Mouse (Mus musculus): ENCODE data around the gene Wwp2.

Gene Wwp2

GRCm38 (mm10) chr8:107510204-107510603 is 74.0 kb downstream of the Wwp2 start:
- no peak for DNase-seq (ENCODE audit: low read depth, low spot score)

- no peak for DNase-seq (ENCODE audit: low read depth, low spot score)
Measured at GRCm38 (mm10) chr8:107510766-107511165, 74.6 kb downstream of the Wwp2 start.

GRCm38 (mm10) chr8:107513249-107513648 is 77.1 kb downstream of the Wwp2 start:
- DNase-seq (ENCODE audit: low read depth, low spot score) = no peak

DNA sequence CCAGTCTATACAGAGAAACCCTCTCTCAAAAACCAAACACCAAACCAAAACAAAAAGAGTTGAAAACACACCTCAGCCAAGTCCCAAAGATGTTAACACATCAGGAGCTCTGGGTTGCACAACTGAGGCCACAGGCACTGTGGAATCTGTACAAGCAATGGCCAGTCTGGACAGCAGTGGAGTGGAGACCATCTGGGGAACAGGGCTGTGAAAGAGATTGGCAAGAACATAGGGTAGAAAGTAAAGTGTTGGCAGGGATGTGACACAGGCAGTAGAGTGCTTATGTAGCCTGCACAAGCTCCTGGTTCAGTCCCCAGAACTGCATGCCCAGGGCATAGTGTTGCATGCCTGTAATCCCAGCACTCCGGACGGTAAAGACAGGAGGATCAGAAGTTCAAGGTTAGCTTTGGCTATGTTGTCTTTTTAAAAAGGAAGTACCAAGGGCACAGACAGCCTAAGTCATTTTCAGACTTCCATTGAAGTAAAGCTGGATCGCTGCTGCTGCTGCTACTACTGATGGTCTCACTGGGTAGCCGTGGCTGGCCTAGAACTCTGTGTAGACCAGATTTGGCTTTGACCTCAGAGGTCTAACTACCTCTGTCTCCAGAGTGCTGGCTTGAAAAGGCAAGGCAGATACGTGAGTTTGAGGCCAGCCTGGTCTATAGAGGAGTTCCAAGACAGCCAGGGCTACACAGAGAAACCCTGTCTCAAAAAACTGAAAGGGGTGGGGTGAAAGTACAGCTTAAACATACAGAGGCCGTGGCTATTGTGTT is 79.0 kb downstream of the Wwp2 start:
- no peak for DNase-seq (ENCODE audit: low read depth, low spot score)

- no peak for DNase-seq (ENCODE audit: low read depth, low spot score)
Measured at GRCm38 (mm10) chr8:107518726-107519125, 82.6 kb downstream of the Wwp2 start.

DNA sequence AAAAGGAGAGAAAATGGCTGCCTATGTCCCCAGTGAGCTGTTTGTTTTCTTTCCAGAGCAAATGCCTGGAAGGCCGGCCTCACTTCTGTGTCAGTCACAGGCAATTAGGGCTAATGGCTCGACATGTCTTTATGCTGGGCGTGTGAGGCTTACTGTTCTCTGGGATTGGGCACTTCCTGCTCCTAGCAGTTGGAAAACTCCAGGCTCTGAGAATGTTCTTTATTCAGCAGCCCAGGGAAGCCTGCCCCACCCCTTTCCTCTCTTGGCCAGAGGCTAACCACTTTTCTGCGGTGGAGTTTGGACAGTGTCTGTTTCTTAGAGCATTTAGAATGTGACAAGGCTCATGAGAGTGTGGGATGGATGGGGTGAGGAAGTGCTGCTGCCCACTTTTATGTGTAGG is 83.7 kb downstream of the Wwp2 start:
- peak; percentile 53 for DNase-seq (ENCODE audit: low read depth, low spot score)

DNA sequence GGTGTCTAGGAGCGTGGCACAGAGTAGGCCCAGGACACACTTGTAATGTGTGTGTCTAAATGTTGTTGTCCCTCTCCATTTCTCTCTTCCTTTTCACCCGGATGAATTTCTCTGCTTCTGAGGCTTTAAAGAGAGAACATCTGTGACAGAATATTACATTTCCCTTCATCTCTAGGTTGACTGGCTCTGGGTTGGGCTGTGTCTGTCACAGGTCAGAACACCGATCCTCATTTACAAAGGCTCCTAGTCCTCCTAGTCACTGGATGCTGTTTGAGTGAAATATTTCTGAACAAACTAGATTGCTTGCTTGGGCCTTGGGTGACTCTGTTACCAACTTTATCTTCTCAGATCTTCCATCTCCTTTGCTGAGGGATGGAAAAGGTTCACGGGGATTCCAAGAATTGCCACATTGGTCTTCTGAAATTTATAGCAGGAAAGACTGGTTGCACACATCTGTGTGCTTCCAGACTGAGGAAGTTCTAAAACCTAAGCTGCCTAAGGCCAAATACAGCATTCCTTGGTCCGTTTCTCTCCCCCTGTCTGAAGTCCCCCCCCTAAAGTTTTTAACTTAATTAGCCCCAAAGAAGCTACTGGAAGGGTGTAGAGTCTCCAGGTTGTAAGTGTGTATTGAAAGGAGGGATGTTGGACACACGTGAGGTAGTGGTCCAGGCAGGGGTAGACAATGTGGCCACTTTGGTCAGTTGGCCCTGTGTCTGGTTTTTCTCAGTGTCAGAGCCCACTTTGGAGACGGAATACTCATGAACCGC is 85.8 kb downstream of the Wwp2 start:
- no peak for DNase-seq (ENCODE audit: low read depth, low spot score)

- DNase-seq (ENCODE audit: low read depth, low spot score) = no peak
Measured at GRCm38 (mm10) chr8:107522555-107522833, 86.3 kb downstream of the Wwp2 start.

GRCm38 (mm10) chr8:107524535-107524934 is 88.4 kb downstream of the Wwp2 start:
- no peak for DNase-seq (ENCODE audit: low read depth, low spot score)

DNA sequence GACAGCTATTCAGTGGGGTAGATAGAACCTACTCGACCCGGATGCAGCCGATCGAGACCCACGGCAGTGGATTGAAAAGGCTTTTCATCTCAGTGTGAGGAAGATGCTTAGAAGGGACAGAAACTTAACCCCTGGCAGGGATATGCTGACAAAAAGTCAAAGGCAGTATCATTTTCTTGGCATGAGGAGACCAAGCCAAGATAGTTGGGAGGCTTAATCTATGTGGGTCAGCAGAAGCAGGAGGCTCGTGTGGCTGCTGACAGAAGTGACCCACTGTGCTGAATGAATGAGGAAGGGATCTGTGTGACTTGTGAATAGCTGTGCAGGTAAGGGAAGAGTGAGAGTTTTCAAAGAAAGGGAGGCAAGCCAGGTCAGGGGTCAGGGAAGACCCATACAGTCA is 92.6 kb downstream of the Wwp2 start:
- DNase-seq (ENCODE audit: low read depth, low spot score) = no peak

- DNase-seq (ENCODE audit: low read depth, low spot score) = no peak
Measured at GRCm38 (mm10) chr8:107537472-107537871, 101.3 kb downstream of the Wwp2 start.

- DNase-seq (ENCODE audit: low read depth, low spot score) = no peak
Measured at GRCm38 (mm10) chr8:107540623-107541022, 104.5 kb downstream of the Wwp2 start.

GRCm38 (mm10) chr8:107541369-107541768 is 105.2 kb downstream of the Wwp2 start:
- no peak for DNase-seq (ENCODE audit: low read depth, low spot score)

DNA sequence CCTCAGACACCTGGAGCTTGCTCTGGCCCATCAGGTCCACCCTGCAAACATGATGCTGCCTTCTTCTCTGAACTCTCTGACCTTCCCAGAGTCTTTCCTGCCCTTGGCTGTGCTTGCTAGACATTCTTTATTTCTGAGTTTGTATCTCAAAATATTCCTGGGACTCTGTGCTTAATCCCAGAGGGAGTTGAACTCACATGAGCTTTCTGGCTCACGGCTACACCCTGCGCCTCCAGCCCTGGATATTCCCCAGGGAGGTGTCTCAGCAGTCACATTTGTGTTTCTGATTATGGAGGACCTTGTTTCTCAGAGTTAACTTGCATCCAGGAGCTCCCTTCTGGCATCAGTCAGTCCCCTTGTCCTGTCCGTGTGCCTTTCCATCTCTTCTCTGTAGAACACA is 106.0 kb downstream of the Wwp2 start:
- no peak for DNase-seq (ENCODE audit: low read depth, low spot score)

DNA sequence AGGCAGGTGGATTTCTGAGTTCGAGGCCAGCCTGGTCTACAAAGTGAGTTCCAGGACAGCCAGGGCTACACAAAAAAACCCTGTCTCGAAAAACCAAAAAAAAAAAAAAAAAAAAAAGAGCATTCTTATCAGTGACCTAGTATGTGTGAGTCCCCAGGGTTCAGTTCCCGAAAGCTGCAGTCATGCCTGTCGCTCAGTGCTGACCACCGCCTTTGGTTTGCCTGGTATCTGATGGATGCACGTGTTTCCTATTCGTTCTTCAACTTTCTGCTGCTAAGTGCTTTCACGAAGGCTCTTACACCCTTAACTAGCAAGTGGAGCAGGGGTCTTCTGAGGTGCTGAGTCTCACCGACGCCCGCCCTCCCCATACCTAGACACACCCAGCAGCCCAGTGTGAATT is 107.5 kb downstream of the Wwp2 start:
- no peak for DNase-seq (ENCODE audit: low read depth, low spot score)

GRCm38 (mm10) chr8:107544211-107544610 is 108.0 kb downstream of the Wwp2 start:
- no peak for DNase-seq (ENCODE audit: low read depth, low spot score)

- no peak for DNase-seq (ENCODE audit: low read depth, low spot score)
Measured at GRCm38 (mm10) chr8:107544651-107545174, 108.5 kb downstream of the Wwp2 start.

GRCm38 (mm10) chr8:107545621-107546152 is 109.5 kb downstream of the Wwp2 start:
- no peak for DNase-seq (ENCODE audit: low read depth, low spot score)

- DNase-seq (ENCODE audit: low read depth, low spot score) = no peak
Measured at GRCm38 (mm10) chr8:107546154-107546553, 110.0 kb downstream of the Wwp2 start.

DNA sequence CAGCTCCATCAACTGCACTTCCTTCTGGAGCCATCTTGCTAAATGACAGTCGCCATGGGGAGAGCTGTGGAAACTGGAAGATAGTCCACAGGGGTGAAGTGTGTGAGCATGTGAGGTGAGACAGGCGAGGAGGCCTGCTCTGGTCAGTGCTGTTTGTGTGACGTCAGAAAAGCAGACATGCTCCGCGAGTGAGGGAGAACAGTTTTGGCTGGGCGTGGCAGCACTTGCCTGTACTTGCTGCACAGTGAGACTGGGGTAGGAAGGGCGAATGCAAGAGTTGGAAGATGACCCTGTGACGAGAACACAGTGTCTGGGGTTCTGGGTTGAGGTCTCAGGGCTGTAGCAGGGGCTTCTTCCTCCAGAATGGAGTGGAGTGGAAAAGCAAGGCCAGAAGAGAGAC is 110.7 kb downstream of the Wwp2 start:
- DNase-seq (ENCODE audit: low read depth, low spot score) = no peak

DNA sequence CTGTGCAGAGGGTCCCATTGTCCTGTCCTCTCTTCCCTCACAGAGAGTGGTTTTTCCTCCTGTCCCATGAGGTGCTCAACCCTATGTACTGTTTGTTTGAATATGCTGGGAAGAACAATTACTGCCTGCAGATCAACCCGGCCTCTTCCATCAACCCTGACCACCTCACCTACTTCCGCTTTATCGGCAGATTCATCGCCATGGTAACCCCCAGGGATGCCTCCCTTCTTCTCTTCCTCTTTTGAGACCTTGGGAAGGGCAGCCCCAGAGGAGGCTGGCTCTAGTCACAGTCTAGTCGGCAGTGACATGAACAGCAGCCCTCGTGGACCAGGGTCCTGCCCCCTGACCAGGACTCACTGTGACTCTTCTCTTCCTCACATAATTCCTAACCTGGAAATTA is 116.1 kb downstream of the Wwp2 start:
- no peak for DNase-seq (ENCODE audit: low read depth, low spot score)

DNA sequence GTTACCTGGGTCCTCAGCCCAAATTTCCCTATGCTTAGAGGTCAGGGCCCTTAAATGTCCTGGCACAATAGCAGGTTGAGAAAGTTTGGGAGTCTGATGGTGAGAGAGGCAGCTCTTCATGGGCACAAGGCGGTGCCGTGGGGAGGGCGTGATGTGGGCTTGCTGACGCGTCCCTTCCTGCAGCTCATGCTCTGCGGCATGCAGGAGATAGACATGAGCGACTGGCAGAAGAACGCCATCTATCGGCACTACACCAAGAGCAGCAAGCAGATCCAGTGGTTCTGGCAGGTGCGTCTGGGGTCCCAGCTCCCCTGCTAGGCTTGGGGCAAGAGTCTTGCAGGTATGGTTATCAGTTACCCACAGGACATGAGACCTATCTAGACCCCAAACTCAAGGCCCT is 119.1 kb downstream of the Wwp2 start:
- no peak for DNase-seq (ENCODE audit: low read depth, low spot score)

DNA sequence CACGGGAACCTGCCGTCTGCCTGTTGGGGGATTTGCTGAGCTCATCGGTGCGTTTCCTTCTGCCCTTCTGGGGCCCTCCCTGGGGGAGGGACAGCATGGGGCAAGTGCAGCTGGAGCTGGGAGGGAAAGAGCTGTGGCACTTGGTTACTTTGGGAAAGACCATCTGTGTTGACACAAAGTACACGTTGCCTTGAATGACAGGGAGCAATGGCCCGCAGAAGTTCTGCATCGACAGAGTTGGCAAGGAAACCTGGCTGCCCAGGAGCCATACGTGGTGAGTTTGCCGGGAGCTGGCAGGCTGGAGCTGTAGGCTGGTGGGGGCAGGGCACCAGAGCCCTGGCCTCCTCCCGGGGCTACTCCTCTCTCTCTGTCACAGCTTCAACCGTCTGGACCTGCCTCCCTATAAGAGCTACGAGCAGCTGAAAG is 120.4 kb downstream of the Wwp2 start:
- DNase-seq (ENCODE audit: low read depth, low spot score) = no peak
